Mouse (Mus musculus) embryo, embryonic 10 days (tissue): ENCODE data around the gene Tas2r143.

ENCODE experiments used
- DNase-seq: peaks from one replicate; pipeline ENCODE4 v3.0.0-alpha.2; 2015; ENCODE audit warnings: low spot score

Tas2r143 gene

GRCm38 (mm10) chr6:42397041-42397657, 2.9 kb upstream of the Tas2r143 start:
- no peak for DNase-seq

GRCm38 (mm10) chr6:42398285-42398684, 1.8 kb upstream of the Tas2r143 start:
- no peak for DNase-seq

- no peak for DNase-seq
Observed at GRCm38 (mm10) chr6:42398998-42399397, 1.0 kb upstream of the Tas2r143 start.

GRCm38 (mm10) chr6:42405134-42405533, 5.1 kb downstream of the Tas2r143 start, which contains the start of gene Tas2r135:
TSS of gene Tas2r135 (plus strand) at chr6:42405434.
- DNase-seq: no peak

GRCm38 (mm10) chr6:42419443-42419842, 19.4 kb downstream of the Tas2r143 start:
- DNase-seq: no peak

GRCm38 (mm10) chr6:42421439-42421838, 21.4 kb downstream of the Tas2r143 start:
- DNase-seq: no peak

GRCm38 (mm10) chr6:42424472-42424871, 24.4 kb downstream of the Tas2r143 start:
- DNase-seq: no peak

GRCm38 (mm10) chr6:42426337-42426736, 26.3 kb downstream of the Tas2r143 start:
- DNase-seq: no peak

- DNase-seq: no peak
Observed at GRCm38 (mm10) chr6:42433554-42433953, 33.5 kb downstream of the Tas2r143 start.

- no peak for DNase-seq
Observed at GRCm38 (mm10) chr6:42434446-42434845, 34.4 kb downstream of the Tas2r143 start, which contains the start of gene Tas2r126. TSS of gene Tas2r126 (plus strand) at chr6:42434535.

GRCm38 (mm10) chr6:42435490-42435889, 35.5 kb downstream of the Tas2r143 start:
- no peak for DNase-seq

GRCm38 (mm10) chr6:42441395-42441794, 41.4 kb downstream of the Tas2r143 start:
- no peak for DNase-seq

GRCm38 (mm10) chr6:42444491-42444890, 44.5 kb downstream of the Tas2r143 start:
- DNase-seq: no peak

- no peak for DNase-seq
Observed at GRCm38 (mm10) chr6:42447381-42447780, 47.3 kb downstream of the Tas2r143 start.
